Mouse (Mus musculus): Measurements from ENCODE around the gene Rgs14.

The Rgs14 gene

DNA sequence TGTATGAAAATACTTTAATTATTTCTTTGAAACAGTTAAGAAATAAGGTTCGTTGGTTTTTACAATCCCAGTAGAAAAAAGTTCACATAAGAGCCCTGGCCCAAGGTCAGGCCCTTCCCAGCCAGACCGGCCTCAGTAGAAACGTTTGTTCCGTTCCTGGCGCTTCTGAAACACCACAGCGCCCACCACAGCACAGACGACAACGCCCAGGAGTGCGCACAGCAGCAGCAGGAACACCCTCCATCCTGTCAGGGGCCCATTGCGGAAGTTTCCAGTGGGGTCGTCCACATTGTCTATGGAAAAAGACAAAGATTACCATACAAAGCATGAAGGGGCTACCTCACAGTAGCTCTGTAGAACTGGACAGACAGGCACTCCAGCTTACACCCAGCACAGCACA lies 22.8 kb upstream of the Rgs14 start:
- no peak for DNase-seq (ENCODE audit: low spot score)

DNA sequence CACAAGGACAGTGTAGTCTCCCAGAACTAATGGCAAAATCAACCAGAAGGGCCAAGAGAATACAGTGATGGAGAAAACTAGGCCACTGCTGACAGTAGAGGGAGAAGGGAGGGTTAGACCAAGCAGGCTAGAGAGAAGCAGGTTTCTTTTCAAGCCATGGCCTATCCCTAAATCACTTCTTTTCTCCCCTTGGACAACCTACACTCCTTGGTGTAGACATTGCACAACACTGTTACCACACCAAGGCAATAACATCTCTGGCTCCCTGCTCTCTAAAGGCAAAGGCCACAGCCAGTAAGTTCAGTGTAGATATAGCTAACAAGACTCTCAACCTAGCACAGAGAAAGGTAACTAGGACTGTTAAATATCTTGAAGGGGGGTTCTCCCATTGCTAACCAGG lies 8.4 kb upstream of the Rgs14 start:
- no peak for DNase-seq (ENCODE audit: low spot score)

DNA sequence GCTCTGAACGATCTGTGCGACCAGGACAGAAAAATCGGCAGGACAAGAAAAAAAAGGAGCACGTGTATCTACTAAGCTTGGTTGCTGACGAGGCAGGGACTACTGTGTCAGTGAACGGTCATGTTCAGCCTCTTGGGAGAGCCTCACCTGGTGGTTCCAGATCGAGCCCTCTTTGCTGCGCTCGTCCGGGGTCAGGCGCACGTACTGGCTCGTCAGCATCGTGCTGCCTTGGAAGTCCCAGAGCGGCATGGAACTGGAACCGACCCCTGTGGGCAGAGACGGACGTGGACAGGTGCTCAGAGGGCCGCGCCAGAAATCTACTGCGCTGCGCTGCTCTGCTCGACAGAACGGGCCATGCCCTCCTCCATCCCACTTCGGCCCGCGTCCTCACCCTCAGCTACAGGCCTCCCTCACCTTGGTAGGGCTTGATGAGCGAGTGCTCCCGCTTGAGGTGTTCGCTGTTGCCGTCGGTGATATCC lies 7.5 kb upstream of the Rgs14 start:
- DNase-seq (ENCODE audit: low spot score) = peak; percentile 33

- DNase-seq (ENCODE audit: low spot score) = peak; percentile 93
Measured at GRCm38 (mm10) chr13:55362453-55363060, 7.0 kb upstream of the Rgs14 start, which contains the start of gene Lman2. Lman2 (minus strand) TSS chr13:55362783.

GRCm38 (mm10) chr13:55368401-55368800 lies 1.1 kb upstream of the Rgs14 start:
- DNase-seq (ENCODE audit: low spot score) = no peak

GRCm38 (mm10) chr13:55370234-55370633 lies 702 bp downstream of the Rgs14 start:
- no peak for DNase-seq (ENCODE audit: low spot score)

DNA sequence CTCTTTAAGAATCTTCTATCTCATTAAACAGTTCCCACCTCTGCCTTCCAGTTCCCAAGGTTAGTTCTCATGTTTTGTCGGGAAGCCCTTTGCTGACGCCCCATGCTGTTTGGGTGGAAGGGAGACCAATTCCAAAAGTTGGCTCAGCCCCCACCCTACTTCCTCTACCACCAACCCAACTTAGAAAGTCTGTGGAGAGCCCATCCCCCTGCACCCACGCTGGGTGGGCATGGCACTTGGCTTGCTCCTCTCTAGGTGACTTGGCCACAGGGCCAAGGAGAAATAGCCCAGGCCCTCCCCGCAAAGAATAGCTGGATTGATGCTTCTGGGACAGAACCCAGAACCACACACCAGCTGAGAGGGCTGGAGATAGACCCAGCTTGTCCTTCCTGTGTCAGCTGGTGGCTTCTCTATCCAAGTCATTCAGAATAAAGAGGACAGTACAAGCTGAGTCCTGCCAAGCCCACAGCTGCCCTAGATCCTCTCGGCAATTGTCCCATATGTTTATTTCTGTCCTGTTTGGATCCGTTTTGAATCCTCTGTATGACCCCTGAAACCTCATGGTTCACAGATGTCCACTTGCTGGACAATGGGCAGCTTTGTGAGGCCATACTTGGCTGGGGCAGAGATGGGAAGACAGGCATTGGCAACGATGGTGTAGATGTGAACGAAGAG lies 1.6 kb downstream of the Rgs14 start:
- no peak for DNase-seq (ENCODE audit: low spot score)

DNA sequence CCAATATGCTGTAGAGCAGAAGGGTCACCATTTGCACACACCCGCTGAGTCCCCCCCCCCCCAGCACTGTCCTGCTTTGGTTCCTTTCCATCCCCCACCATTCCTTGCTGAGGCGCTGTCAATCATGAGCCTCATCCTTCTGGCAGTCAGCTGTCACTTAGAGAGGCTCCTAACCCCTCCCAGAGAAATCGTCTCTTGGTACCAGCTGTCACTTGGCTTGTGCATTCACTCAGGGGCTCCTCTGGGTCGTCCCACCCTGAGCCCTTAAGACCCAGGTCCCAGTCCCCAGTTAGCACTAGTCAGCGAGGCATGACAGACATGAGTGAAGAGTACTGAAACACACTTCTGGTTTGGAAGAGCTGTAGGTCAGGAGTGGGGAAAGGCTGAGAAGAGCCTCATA lies 2.2 kb downstream of the Rgs14 start:
- no peak for DNase-seq (ENCODE audit: low spot score)

DNA sequence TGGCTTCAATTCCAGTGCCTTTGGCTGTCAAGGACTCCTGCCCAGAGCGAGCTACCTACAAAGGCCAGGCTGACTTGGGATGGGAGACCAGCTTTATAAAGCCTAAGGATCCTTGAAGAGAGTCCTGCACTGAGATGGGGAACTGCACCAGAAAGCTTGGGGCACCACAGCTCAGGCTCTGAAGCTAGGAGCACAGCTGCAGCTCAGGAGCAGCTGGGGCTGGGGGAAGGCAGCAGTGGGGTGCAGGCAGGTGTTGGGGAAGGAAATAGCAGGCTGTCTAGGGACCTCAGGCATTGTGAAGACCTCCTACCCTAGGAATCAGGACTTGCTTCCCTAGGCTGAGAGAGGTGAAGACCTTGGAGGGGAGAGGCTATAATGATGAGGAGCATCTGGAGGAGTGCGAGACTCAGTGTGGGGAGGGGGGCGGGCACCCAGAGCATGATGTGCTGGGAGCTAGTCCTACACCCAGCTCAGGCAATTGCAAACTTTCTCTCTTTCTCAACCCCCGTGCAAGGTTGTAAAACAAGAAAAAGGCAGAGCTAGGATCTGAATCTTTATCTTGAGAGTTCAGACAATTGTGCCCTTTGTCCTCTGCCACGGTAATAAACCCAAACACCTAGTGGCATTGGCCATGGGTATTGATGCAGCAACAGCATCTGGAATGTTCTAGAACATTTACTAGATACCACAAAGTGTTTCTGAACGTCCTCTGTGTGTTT lies 4.8 kb downstream of the Rgs14 start:
- DNase-seq (ENCODE audit: low spot score) = no peak

- DNase-seq (ENCODE audit: low spot score) = no peak
Measured at GRCm38 (mm10) chr13:55375877-55376276, 6.3 kb downstream of the Rgs14 start.

DNA sequence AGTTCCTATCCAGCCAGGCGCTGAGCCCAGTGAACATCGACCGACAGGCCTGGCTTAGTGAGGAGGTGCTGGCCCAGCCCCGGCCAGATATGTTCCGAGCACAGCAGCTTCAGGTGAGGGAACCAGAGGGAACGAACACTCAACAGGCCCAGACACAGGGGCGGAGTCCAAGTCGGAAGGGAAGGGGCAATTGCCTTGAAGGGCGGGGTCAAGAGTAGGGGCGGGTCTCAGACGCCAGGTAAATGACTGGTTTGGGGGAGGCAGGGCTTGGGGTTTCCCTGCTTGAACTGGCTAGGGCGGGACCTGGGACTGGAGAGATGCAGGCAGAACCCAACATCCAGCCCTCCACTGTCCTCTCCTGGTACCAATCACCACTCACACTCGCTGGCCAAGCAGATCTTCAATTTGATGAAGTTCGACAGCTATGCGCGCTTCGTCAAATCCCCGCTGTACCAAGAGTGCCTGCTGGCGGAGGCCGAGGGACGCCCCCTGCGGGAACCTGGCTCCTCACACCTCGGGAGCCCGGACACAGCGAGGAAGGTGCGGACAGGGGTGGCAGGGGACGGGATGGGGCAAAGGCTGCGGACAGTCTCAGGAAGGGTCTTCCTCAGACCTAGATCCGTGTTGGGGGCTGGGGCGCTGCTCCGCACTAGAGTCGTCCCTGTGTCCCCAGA lies 9.5 kb downstream of the Rgs14 start:
- DNase-seq (ENCODE audit: low spot score) = no peak

DNA sequence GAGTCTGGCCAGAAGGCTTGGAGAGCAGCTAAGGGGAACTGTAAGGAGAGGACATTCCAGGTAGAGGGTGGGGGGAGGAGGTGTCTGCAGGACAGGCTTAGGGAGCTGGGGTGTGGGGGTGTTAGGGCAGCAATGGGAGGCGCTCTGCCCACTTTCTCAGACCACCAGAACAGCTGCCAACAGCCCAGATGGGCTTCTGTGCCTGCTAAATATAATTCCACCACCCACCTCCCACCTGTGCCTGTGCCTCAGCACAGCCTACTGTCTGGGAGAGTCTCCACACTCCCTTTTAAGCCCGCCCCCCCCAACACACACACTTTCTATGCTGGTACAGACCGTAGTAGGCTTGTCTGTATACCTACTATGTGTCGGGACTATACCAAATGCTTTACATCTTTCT lies 12.3 kb downstream of the Rgs14 start:
- DNase-seq (ENCODE audit: low spot score) = no peak

GRCm38 (mm10) chr13:55390644-55391043 lies 21.1 kb downstream of the Rgs14 start:
- DNase-seq (ENCODE audit: low spot score) = no peak

DNA sequence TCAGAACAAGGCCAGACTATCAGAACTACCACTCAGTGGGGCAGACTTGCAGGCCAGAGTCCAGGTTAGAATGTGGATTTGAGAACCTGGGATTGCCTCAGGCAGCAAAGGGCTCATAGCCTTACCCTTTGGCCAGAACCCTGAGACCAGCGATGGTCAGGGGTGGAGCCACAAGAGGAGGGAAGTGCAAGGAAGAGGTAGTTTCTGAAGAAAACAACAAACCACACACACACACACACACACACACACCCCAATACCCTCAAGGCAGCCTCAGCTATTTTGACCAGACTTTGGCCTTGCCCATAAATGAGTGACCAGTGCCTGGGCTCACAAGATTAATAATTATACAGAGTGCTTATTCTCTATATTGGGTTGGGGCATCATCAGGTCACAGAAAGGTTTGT lies 22.1 kb downstream of the Rgs14 start:
- no peak for DNase-seq (ENCODE audit: low spot score)

GRCm38 (mm10) chr13:55392933-55393332 lies 23.4 kb downstream of the Rgs14 start:
- peak; percentile 39 for DNase-seq (ENCODE audit: low spot score)

GRCm38 (mm10) chr13:55398088-55398487 lies 28.6 kb downstream of the Rgs14 start, which contains the start of gene Slc34a1:
Slc34a1 (plus strand) TSS chr13:55398187.
- no peak for DNase-seq (ENCODE audit: low spot score)

DNA sequence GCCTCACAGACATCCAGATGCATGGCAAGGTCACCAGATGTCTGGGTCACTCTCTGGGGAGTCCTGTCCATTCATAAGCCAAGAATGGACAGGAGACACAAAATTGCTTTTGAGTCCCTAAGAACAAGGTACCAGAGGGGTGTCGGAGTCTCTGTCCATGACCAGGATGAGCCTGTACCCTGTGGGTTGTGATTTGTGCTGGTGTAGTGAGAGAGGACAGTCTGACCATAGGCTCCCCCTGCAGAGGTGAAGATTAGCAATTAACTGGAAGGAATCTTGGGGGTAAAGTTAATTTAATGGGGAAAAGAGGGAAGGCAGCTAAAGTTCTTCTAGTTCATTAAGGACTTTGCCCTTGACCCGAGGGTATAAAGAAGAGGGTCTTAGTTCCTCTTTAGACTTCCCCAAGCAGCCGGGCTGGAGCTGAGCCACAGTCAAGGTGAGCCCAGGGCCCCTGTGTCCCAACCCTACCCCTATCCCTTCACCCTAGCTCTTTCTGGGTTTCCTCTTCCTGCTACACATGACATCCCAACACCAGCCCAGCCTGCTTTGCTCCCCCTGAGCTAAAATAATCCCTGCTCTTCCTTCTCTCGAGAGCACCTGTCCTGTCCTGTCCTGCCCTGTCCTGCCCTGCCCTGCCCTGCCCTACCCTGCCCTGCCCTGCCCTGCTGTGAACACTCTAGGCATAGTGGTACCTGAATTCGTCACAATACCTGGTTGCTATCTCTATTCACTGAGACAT lies 29.9 kb downstream of the Rgs14 start:
- no peak for DNase-seq (ENCODE audit: low spot score)

- DNase-seq (ENCODE audit: low spot score) = no peak
Measured at GRCm38 (mm10) chr13:55400039-55400346, 30.5 kb downstream of the Rgs14 start.

DNA sequence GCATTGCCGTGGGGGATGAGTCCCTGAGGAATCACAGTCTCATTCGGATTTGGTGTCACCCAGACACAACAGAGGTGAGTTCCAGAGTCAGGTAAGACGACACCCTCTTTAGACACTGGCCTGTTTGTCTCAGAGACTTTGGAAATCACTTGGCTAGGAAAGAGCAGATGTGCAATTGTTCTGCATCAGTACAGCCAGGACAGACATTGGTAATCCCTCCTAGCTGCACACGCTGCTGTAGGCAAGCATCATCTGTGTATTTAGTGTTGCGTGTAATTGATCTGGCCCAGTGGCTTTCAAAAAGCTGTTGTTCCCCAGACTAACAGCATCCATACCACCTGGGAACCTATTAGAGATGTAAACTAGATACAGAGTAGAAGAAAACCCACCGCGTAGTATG lies 33.7 kb downstream of the Rgs14 start:
- no peak for DNase-seq (ENCODE audit: low spot score)

DNA sequence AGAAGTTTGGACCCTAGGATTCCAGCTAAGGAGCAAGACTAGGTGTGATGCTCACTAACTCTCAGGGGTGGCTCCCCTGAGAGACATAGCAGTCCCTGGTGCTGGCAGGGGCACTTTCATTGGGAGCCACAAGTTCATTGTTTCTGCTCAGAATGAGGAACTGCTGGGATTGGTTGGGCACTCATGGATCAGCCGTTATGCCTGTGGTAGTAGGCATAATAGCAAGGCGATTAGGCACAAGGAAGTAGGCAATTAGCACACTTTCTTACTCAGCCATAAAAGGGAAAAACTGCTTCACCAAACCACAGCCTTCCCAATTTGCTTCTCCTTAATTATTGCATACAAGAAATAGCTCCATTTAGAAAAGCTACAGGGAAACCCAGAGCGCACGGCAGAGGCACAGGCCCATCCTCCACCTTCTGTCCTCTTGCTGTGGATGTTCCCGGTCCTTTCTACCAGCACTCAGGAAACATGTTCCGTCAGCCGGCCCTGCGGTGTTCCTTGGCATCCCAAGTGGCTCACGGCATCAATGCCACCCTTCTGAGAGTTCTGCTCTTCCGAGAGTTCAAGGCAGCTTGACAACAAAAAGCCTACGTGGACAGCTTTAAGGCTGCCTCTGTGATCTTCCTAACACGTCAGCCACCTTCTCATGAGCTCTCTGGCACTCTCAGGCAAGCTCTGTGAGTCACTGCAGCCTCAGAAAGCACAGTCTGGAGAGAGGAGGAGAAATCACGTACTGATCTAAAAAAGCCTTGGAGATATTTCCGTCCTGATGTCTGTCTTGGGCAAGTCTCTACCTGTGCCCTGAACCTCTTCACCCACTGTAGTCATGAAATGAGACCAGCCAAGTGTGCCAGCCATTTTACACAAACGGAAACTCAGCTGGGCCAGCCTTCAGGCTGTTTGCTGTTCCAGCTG lies 34.7 kb downstream of the Rgs14 start:
- DNase-seq (ENCODE audit: low spot score) = no peak
